Mouse (Mus musculus) kidney, adult 11 months (tissue): Measurements from ENCODE around the gene Vmn1r37.
"Not testable (repeated sequence)": the region's sequence is repeated elsewhere in the genome, so short reads cannot be mapped to it uniquely, and the experiment has no call there.

Experiments used
- DNase-seq: peaks from one replicate; pipeline ENCODE4 v3.0.0; 2022

Gene Vmn1r37

GRCm38 (mm10) chr6:66729082-66729481 is at the start of gene Vmn1r37:
Gene Vmn1r37, plus strand, starts transcription at chr6:66729382.
- DNase-seq = not testable (repeated sequence)

GRCm38 (mm10) chr6:66685806-66686205 is 43.4 kb upstream of the Vmn1r37 start, which contains the start of gene Vmn1r35:
Gene Vmn1r35, minus strand, starts transcription at chr6:66685906.
- DNase-seq = no peak

GRCm38 (mm10) chr6:66708901-66709300 is 20.3 kb upstream of the Vmn1r37 start:
- peak; percentile 47 for DNase-seq

GRCm38 (mm10) chr6:66713854-66714253 is 15.3 kb upstream of the Vmn1r37 start:
- DNase-seq = no peak

- not testable (repeated sequence) for DNase-seq
These were observed 10.1 kb upstream of the Vmn1r37 start, which contains the start of gene Vmn1r36 for GRCm38 (mm10) chr6:66719068-66719467. Gene Vmn1r36, minus strand, starts transcription at chr6:66719168.

GRCm38 (mm10) chr6:66782527-66782926 is 53.3 kb downstream of the Vmn1r37 start, which contains the start of gene Vmn1r38:
Gene Vmn1r38, minus strand, starts transcription at chr6:66782627.
- not testable (repeated sequence) for DNase-seq
